Mouse (Mus musculus) urinary bladder, postnatal 4 days (tissue): ENCODE measurements around the gene Sptbn4.

ENCODE experiments used
- DNase-seq, 2 experiments: peaks; one replicate each; pipeline ENCODE4 v3.0.0; 2021 to 2022; ENCODE audit warnings: low spot score in 2 of 2

The Sptbn4 gene

GRCm38 (mm10) chr7:27327500-27327899 is 120.0 kb downstream of the Sptbn4 start:
- no peak for DNase-seq

DNA sequence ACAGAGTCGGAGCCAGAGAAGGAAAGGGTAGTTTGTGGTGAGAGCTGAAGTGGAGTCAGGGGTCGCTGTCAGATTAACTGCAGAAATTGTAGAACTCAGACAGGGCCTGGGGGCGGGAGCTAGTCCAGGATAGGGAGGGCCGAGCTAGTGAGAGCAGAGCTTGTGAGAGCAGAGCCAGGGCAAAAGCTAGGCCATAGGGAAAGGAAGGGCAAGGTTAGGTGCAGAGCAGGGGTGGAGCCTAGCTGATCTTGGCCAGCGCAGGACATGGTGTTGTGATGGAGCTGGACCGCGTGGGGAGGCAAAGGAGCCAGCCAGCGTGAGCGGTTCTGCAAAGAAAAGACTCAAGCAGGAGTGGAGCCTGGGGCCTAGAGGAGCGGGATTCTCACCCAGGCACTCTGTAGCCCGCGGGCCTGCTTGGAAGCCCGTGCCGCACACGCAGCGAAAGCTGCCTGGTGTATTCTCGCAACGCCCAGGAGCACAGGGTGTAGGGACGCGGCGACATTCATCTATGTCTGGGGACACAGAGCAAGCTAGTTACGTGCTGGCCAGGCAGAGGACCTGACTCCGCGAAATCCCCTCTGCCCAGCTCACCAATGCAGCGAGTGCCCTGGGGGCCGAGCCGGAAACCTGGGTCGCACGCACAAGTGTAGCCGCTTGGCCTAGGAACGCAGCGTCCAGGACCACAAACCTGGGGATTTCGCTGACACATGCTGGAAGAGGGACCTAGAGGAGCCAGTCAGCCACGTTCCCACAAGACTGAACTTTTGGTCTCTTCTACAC is 121.2 kb downstream of the Sptbn4 start:
- DNase-seq, result no peak

GRCm38 (mm10) chr7:27325697-27326096 is 121.8 kb downstream of the Sptbn4 start:
- peak; percentile 66 to 76 for DNase-seq

GRCm38 (mm10) chr7:27324928-27325327 is 122.6 kb downstream of the Sptbn4 start:
- no peak for DNase-seq

DNA sequence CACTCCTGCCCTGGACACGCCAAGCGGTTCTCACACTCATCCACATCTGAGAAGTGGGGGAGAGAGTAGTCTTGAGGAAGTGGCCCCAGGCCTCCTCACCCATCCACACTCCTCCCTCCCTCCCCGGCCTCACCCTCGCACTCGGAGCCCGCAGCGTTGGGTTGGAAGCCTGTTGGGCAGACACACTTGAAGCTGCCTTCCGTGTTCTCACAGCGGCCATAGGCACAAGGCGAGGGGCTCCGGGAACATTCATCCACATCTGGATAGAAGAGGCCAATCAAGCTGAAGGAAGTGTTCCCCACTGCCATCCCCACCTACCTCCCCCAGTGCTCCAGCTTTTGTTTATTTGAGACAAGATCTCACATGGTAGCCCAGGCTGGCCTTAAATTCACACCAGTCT is 123.3 kb downstream of the Sptbn4 start:
- DNase-seq, result no peak

DNA sequence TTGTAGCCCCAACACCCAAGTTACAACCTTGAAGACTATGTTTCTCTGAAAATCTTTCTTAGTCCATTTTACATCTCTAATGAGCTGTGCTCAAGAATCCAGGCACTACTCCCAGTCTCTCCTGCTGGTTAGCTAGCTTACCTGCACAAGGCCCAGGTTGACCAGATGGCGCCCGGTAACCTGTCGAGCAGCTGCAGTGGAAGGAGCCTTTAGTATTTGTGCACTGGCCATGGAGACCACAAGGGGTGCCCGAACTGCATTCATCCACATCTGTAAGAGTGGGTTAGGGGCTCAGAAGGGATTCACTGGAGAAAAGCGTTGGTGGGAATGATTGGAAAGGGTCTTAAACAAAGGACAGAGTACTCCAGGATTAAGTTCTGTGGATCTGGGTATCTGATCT is 124.5 kb downstream of the Sptbn4 start:
- no peak for DNase-seq

GRCm38 (mm10) chr7:27322291-27322690 is 125.2 kb downstream of the Sptbn4 start:
- no peak for DNase-seq

DNA sequence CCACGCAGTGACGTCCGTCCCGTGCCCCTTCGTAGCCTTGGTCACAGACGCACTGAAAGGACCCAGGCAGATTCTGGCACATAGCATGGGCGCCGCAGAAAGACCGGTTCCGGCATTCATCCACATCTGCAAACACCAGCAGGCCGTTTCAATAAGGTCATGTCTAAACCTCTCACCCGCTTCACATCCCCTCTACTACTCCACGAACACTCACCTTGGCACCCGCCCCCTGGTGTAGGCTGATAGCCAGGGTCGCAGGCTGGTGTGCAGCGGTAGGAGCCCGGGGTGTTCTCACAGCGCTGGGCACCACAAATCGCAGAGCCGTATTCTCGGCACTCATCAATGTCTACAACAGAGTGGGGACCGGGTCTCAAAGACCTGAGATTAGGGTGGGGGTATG is 128.1 kb downstream of the Sptbn4 start:
- DNase-seq, result no peak

GRCm38 (mm10) chr7:27315958-27316357 is 131.5 kb downstream of the Sptbn4 start:
- DNase-seq, result no peak

DNA sequence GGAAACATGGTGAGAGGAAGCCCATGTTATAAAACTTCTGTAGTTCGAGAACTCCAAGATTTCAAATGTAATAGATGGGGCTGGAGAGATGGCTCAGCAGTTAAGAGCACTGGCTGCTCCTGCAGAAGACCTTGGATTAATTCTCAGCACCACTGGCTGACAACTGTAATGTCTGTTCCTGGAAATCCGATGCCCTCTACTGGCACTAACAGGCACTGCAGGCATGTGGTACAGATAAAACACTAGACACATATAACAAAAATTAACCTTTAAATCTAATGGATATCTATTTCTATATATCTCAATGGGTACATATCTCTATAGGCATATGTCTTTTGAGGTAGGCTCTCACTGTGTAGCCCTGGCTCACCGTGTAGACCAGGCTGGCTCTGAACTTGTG is 133.1 kb downstream of the Sptbn4 start:
- no peak for DNase-seq

DNA sequence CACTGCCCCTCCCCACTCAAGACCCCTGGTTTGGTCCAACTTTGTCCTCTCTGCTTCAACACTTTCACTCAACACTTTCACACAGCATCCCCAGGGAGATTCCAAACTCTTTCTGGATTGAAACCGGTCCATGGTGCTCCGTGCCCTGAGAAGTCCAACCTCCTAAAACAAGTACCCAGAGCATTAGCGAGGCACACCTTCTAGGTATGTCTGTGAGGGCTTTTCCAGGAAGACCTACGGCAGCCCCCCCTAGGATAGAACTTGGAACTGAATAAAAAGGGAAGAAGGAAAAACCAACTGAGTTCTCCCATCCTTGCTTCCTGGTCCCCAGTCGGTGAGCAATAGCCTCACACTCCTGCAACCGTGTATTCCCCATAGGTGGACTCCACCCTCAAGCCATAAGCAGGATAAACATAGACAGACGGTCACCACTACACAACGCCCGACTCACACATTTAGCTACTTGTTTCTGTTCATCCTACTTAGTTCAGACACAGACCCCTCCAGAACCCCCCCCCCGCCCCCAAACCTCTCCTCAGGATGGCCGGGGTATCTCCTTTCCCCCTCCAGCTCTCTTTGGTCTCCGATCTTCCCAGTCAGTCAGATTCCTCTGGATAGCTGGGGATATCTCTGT is 135.7 kb downstream of the Sptbn4 start:
- DNase-seq, result no peak

GRCm38 (mm10) chr7:27310996-27311535 is 136.4 kb downstream of the Sptbn4 start:
- no peak for DNase-seq

GRCm38 (mm10) chr7:27310306-27310705 is 137.2 kb downstream of the Sptbn4 start:
- no peak for DNase-seq

DNA sequence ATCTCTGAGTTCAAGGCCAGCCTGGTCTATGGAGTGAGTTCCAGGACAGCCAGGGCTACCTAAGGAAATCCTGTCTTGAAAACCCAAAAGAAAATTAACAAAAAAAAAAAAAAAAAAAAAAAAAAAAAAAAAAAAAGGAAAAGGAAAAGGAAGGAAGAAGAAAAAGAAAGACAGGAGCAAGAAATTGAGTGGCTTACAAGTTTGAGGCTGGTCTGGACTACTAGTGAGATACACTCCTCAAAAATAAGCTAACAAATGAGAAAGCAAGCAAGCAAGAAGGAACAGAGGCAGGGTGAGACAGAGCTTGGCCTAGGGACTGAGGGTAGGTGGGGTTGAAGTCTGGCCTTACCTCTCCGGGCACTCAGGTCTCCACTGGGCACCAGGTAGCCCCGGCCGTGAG is 137.7 kb downstream of the Sptbn4 start:
- no peak for DNase-seq

- no peak for DNase-seq
Observed at GRCm38 (mm10) chr7:27308821-27309549, 138.5 kb downstream of the Sptbn4 start.

- no peak for DNase-seq
Observed at GRCm38 (mm10) chr7:27307551-27307950, 139.9 kb downstream of the Sptbn4 start.
